Mouse (Mus musculus): ENCODE data around the gene Lhfpl2.

GRCm38 (mm10) chr13:94143063-94143652, 85.6 kb downstream of the Lhfpl2 start:
- no peak for TF ChIP-seq CTCF (IDR thresholded peaks at IDR 0.05; ENCODE audit: control insufficient read depth, insufficient read depth, insufficient read length)
- TF ChIP-seq MYOD1 (IDR thresholded peaks at IDR 0.05; ENCODE audit: control insufficient read depth, insufficient read length, low read depth), result no peak
- no peak for TF ChIP-seq MAX (IDR thresholded peaks at IDR 0.05)
